ENCODE assay signal across 8 mouse cellular contexts in the genomic region with DNA sequence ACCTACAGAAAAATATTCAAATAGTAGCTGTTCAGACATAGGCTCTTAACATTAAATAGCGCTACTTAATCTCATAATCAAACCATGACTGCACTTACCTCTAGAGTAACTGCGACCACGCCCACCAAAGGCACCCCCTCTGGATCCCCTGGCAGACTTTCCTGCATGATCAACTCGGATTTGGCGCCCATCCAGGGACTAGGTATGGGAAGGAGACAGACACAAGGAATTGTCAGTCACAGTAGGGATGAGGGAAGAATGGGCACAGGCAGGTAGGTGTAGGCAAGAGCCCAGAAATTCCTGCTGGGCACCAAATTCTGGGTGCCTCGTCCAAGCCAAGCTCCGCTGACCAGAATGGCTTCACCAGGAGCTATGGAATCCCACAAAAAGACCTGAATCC. TPM values are rescaled to one million over a fixed set of nuclear protein-coding genes. Genes with fewer than 3 reads are reported as not detected.
DNase-seq lines count a peak whose midpoint lies in the region; ATAC-seq and TF ChIP-seq lines count a peak whose summit lies in the region.

No protein-coding gene starts in this region.

- no peak for DNase-seq in kidney, adult 2 months
- DNase-seq in kidney, adult 18-20 months, result no peak
- no peak for DNase-seq in hindbrain, embryonic 10.5 days (ENCODE audit: low spot score)
- no peak for DNase-seq in adrenal gland, adult 18-20 months (ENCODE audit: low spot score in 2 of 2)
- no peak for DNase-seq in spleen, postnatal 36 days (ENCODE audit: low spot score in 2 of 2)
- DNase-seq in urinary bladder, postnatal 14 days (ENCODE audit: low spot score), result no peak

- H3K4me1 ChIP-seq in kidney, adult 2 months (ENCODE audit: control insufficient read depth, insufficient read depth, low read length), result peaks cover 8% of the 10 kb centered on the region; the same call in 1 of the 2 replicates
- no peaks in the 10 kb centered on the region for H3K4me1 ChIP-seq in bone marrow, adult 2 months (ENCODE audit: control insufficient read depth, insufficient read depth, low read length)
- peaks cover 13% of the 10 kb centered on the region for H3K4me1 ChIP-seq in hindbrain, embryonic 10.5 days (replicated peaks)
- H3K4me1 ChIP-seq in liver, embryonic 15.5 days (replicated peaks), result peaks cover 20% of the 10 kb centered on the region

- peak overlapping the region; percentile 76 for H3K9ac ChIP-seq in liver, embryonic 15.5 days

- no peak for ATAC-seq in liver, embryonic 15.5 days (ENCODE audit: insufficient read depth)

- no peak for TF ChIP-seq POLR2A in kidney, adult 2 months (IDR thresholded peaks at IDR 0.05; ENCODE audit: low read depth, low read length)
- TF ChIP-seq POLR2A in bone marrow, adult 2 months (IDR thresholded peaks at IDR 0.05; ENCODE audit: borderline replicate concordance, control insufficient read depth, low read depth, low read length), result no peak

- H3K4me2 ChIP-seq in liver, embryonic 15.5 days, result peak overlapping the region; percentile 82

- 0 out of 2 replicates have a peak, but pooled peaks cover 10% of the 10 kb centered on the region for H3K9me3 ChIP-seq in hindbrain, embryonic 10.5 days
- H3K9me3 ChIP-seq in liver, embryonic 15.5 days (replicated peaks), result no peaks in the 10 kb centered on the region

- no peaks in the 10 kb centered on the region for H3K27me3 ChIP-seq in kidney, adult 2 months (replicated peaks; ENCODE audit: control insufficient read depth, insufficient read depth, low read length)
- no peaks in the 10 kb centered on the region for H3K27me3 ChIP-seq in hindbrain, embryonic 10.5 days (ENCODE audit: insufficient read depth, poor library complexity, severe bottlenecking)
- no peaks in the 10 kb centered on the region for H3K27me3 ChIP-seq in liver, embryonic 15.5 days

- peaks cover 3% of the 10 kb centered on the region; the same call in 1 of the 2 replicates for H3K36me3 ChIP-seq in kidney, adult 2 months (ENCODE audit: control insufficient read depth, insufficient read depth, low read length)
- peaks cover 52% of the 10 kb centered on the region for H3K36me3 ChIP-seq in hindbrain, embryonic 10.5 days
- peaks cover 51% of the 10 kb centered on the region for H3K36me3 ChIP-seq in liver, embryonic 15.5 days (replicated peaks)

- no peak for TF ChIP-seq CTCF in kidney, adult 2 months (conservative IDR thresholded peaks at IDR 0.05; ENCODE audit: insufficient read depth, insufficient read length, low read depth, low read length)
- no peak for TF ChIP-seq CTCF in bone marrow, adult 2 months (IDR thresholded peaks at IDR 0.05; ENCODE audit: control insufficient read depth, insufficient read depth, low read length)

- peak overlapping the region; percentile 27; the same call in 1 of the 2 replicates for H3K4me3 ChIP-seq in kidney, adult 2 months (ENCODE audit: insufficient read depth, low read depth, low read length)
- H3K4me3 ChIP-seq in bone marrow, adult 2 months (replicated peaks; ENCODE audit: control insufficient read depth, low read depth, low read length), result peak overlapping the region; percentile 94
- peak overlapping the region; percentile 66 for H3K4me3 ChIP-seq in hindbrain, embryonic 10.5 days
- peak overlapping the region; percentile 76 for H3K4me3 ChIP-seq in liver, embryonic 15.5 days (replicated peaks)

- H3K27ac ChIP-seq in kidney, adult 2 months (ENCODE audit: insufficient read depth, low read depth, low read length), result no peak overlapping the region
- H3K27ac ChIP-seq in bone marrow, adult 2 months (ENCODE audit: control insufficient read depth, insufficient read depth, low read depth, low read length, poor library complexity), result peak overlapping the region; percentile 70; the same call in 1 of the 2 replicates
- no peak overlapping the region for H3K27ac ChIP-seq in hindbrain, embryonic 10.5 days
- peak overlapping the region; percentile 95 for H3K27ac ChIP-seq in liver, embryonic 15.5 days (replicated peaks)

- WGBS in kidney, adult 2 months, result 47% methylated on average over 7 of the region's 7 CpGs
- 57% methylated on average over 7 of the region's 7 CpGs for WGBS in bone marrow, adult 2 months
- 78% methylated on average over 7 of the region's 7 CpGs for WGBS in hindbrain, embryonic 10.5 days
- WGBS in liver, embryonic 15.5 days (ENCODE audit: insufficient replicate concordance), result 45% methylated on average over 7 of the region's 7 CpGs

RNA-seq across cellular contexts. Expression of a gene that starts 1.9 kb away (rescaled TPM):
- polyA plus RNA-seq in kidney, adult 2 months (2012; rRNA removed), result 41.6 and 50.8 TPM in 2 replicates
- 301 and 341 TPM in 2 replicates for polyA plus RNA-seq in bone marrow, adult 2 months (2011; ENCODE audit: insufficient read depth, insufficient read length, low replicate concordance, missing spikeins)
- 402 and 425 TPM in 2 replicates for polyA plus RNA-seq in hindbrain, embryonic 10.5 days (2016; fragmentation: Nextera tagmentation; extraction: Ambion mirVana)
- 228 and 253 TPM in 2 replicates for polyA plus RNA-seq in liver, embryonic 15.5 days (2015; fragmentation: Nextera tagmentation; extraction: Ambion mirVana)
- 100 to 1,000 TPM; 107 to 140 TPM for total RNA-seq in adrenal gland, adult 18-20 months (2021)

RNA-seq across cellular contexts. Expression of a gene that starts 11.1 kb away (rescaled TPM):
- 58.4 and 84.2 TPM in 2 replicates for polyA plus RNA-seq in kidney, adult 2 months (2012; rRNA removed)
- 23.3 and 35.6 TPM in 2 replicates for polyA plus RNA-seq in bone marrow, adult 2 months (2011; ENCODE audit: insufficient read depth, insufficient read length, low replicate concordance, missing spikeins)
- polyA plus RNA-seq in hindbrain, embryonic 10.5 days (2016; fragmentation: Nextera tagmentation; extraction: Ambion mirVana), result 25.8 and 26.7 TPM in 2 replicates
- 6.0 and 6.2 TPM in 2 replicates for polyA plus RNA-seq in liver, embryonic 15.5 days (2015; fragmentation: Nextera tagmentation; extraction: Ambion mirVana)
- total RNA-seq in adrenal gland, adult 18-20 months (2021), result 10 to 100 TPM; 58.0 to 61.7 TPM

RNA-seq across cellular contexts. Expression of a gene that starts 32.2 kb away (rescaled TPM):
- polyA plus RNA-seq in kidney, adult 2 months (2012; rRNA removed), result 17.0 and 19.0 TPM in 2 replicates
- polyA plus RNA-seq in bone marrow, adult 2 months (2011; ENCODE audit: insufficient read depth, insufficient read length, low replicate concordance, missing spikeins), result 3.6 and 6.6 TPM in 2 replicates
- polyA plus RNA-seq in hindbrain, embryonic 10.5 days (2016; fragmentation: Nextera tagmentation; extraction: Ambion mirVana), result 10.0 and 12.1 TPM in 2 replicates
- 4.9 and 5.5 TPM in 2 replicates for polyA plus RNA-seq in liver, embryonic 15.5 days (2015; fragmentation: Nextera tagmentation; extraction: Ambion mirVana)
- total RNA-seq in adrenal gland, adult 18-20 months (2021), result 1 to 10 TPM; 8.2 to 9.4 TPM

RNA-seq across cellular contexts. Expression of a gene that starts 49.6 kb away (rescaled TPM):
- polyA plus RNA-seq in kidney, adult 2 months (2012; rRNA removed), result 180 and 192 TPM in 2 replicates
- 39.7 and 62.2 TPM in 2 replicates for polyA plus RNA-seq in bone marrow, adult 2 months (2011; ENCODE audit: insufficient read depth, insufficient read length, low replicate concordance, missing spikeins)
- 37.4 and 40.3 TPM in 2 replicates for polyA plus RNA-seq in hindbrain, embryonic 10.5 days (2016; fragmentation: Nextera tagmentation; extraction: Ambion mirVana)
- polyA plus RNA-seq in liver, embryonic 15.5 days (2015; fragmentation: Nextera tagmentation; extraction: Ambion mirVana), result 81.1 and 91.0 TPM in 2 replicates
- 10 to 100 TPM; 44.2 to 76.5 TPM for total RNA-seq in adrenal gland, adult 18-20 months (2021)

RNA-seq across cellular contexts. Expression of a gene that starts 53.5 kb away (rescaled TPM):
- polyA plus RNA-seq in kidney, adult 2 months (2012; rRNA removed), result 1.4 and 3.4 TPM in 2 replicates
- 10.1 and 32.0 TPM in 2 replicates for polyA plus RNA-seq in bone marrow, adult 2 months (2011; ENCODE audit: insufficient read depth, insufficient read length, low replicate concordance, missing spikeins)
- polyA plus RNA-seq in hindbrain, embryonic 10.5 days (2016; fragmentation: Nextera tagmentation; extraction: Ambion mirVana), result 0.15 and 0.24 TPM in 2 replicates
- polyA plus RNA-seq in liver, embryonic 15.5 days (2015; fragmentation: Nextera tagmentation; extraction: Ambion mirVana), result 2.1 and 2.2 TPM in 2 replicates
- total RNA-seq in adrenal gland, adult 18-20 months (2021), result 1 to 10 TPM; 1.7 to 3.1 TPM

Comparison
In these comparisons a context has a peak if more than half of its experiments do, and no peak if none do; other contexts are left out.
1. H3K27ac ChIP-seq: peak in bone marrow, adult 2 months (single experiment) and liver, embryonic 15.5 days (single experiment); none in kidney, adult 2 months (single experiment) and hindbrain, embryonic 10.5 days (single experiment).
2. H3K4me3 ChIP-seq: peak in every context shown above with its lines; median percentile 94 in bone marrow, adult 2 months; 76 in liver, embryonic 15.5 days; 66 in hindbrain, embryonic 10.5 days; 27 in kidney, adult 2 months.